Mouse (Mus musculus) cerebellum, adult 9-10 months (tissue): ENCODE data around the gene Txk.
A peak's percentile ranks its signal among the peaks of the same experiment; 100 is the strongest.

Experiments
- DNase-seq: peaks from one replicate; pipeline ENCODE4 v3.0.0; 2022

Txk gene

DNA sequence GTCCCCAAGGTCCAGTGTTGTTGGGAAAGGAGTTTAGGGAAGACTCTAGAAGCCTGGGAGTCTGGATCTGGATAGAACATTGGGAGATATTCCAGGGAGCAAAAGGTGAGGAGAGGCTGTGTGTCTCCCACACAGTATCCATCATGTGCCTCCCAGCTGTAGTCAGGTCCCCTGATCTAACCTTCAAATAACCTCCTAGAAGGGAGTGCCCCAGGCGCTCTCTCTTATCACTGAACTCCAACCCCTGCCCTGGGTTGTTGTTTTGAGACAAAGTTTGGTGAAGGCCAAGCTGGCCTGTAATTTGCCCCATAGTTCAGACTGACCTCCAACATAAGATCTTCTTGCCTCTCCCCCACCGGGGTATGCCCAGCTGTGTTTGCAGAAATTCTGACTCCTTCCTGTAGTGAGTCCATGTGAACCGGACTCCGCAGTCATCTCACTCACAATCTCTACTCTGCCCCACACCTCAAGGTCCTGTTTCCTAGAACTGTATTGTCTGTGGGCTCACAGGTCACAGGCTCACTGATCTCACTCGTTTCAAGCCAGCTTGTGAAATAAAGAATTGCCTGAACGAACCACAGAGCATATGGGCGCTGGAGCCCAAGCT lies 3.8 kb downstream of the Txk start:
- DNase-seq: no peak

DNA sequence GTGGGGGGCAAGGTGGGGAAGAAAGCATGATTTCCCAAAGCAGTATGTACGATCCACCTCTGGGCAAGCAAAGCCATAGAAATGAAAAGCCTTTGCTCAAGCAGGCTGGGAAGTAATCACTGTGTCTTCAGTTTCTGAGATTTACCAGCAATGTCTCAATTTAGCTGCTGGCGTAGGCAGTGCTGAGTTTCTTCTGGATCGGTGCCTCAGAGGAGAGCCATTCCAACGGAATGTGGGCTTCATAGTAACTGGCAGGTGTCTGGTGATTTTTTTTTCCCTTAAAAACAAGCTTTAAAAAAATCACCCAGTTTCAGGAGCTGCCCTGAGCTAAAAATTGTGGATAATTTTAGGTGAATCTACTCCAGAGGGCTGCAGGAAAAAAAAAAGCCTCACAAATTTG lies 5.2 kb downstream of the Txk start:
- DNase-seq: no peak

DNA sequence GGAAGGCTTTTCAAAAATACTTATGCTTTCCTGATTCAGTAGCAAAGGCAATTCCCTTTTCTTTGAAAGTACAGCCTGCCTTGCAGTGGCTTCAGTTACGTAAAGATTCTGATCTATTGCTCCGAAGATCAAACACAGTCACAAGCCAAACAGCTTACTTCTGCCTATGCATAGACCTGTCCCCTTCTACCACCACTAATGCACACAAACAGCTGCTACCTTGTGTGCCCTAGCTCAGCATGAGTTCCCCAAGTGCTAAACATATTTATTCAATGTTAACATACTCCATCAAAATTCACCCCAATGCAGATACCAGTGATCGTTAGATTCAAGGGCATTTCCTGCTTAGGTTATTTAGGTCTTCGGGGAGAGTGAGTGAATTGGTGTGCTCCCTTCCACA lies 6.1 kb downstream of the Txk start:
- DNase-seq: no peak

DNA sequence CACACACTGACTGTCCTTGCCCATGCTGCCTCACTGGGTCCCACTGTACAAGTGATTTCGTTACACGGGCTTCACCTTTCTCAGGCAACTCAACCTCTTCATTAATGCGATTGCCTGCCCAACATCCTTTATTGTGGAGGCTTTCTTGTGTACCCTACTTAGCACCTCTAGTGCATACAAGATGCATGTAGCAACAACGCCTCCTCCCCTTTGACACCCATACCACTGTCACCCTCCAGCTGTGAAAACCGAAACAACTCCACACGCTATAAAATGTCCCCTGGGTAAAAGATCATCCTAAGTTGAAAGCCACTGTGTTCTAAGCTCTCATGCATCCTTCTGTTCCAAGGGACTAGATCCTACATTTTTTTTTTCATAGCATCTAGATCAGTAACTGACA lies 9.5 kb downstream of the Txk start:
- DNase-seq: no peak

DNA sequence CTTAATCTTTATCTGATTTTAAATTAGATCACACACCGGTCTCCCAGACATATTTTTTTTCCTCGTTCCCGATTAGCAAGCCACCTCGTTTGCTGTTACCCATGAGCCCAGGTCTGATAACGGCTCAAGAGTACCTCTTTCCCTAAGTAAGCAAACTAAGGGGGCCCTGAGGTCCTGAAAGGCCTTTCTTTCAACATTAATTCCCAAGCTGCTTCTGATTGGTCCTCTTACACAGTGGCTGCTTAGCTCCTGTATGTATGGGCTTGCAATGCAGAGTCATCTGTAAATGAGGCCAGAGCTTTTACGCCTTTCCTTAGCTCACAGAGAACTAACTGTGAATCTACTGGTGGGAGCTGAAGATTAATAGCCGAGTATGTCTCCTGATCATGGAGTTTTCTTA lies 15.7 kb downstream of the Txk start:
- DNase-seq: no peak

DNA sequence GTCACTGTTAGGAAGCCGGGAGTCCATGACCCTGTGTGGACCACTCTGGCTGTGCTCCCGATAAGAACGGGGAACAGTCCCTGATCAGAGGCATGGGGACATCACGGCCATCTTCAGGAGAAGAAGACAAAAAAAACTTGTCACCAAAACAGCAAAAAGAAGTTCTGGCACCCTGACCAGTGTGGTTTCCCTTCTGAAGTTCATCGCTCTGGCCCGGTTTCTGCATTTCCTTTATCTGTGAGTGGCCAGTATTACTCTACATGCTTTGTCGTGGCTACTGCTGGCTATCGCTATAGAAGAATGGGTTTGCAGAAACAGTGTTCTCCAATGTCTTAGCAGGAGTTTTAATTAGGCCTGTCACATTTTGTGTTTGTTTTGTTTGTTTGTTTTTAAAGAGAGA lies 16.1 kb downstream of the Txk start:
- no peak for DNase-seq

DNA sequence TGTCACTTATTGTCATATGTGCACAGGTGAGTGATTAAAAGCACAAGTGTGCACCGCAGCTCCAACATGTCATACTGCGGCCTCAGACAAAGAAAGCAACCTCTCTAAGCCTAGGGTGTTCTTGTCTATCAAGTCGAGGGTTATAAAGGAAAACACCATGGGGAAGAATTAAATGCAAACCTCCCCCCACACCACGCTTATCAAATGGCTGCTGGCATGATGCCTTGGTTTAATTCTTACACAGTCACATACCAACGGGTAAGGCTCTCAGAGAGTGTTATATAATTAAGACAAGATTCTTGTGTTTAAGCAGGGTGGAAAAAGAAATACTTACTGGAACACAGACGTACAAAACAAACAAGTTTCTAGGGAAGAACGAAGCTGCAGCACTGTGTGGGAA lies 16.8 kb downstream of the Txk start:
- DNase-seq: no peak

DNA sequence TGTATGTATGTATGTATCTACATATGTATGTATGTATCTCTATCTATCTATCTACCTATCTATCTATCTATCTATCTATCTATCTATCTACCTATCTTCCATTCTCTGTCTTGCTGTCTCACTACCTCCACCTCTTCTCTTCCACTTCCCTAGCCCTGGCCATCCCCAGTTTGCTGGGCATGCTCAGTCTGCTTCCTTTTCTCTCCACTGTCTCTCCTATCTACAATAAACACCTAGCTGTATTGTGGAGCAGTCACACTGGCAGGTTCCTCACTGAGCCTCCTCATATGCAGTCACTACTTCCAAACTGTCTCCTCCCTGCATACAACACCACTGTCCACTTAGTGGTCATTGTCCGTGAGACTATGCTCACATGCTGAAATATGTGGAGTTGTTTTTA lies 19.7 kb downstream of the Txk start:
- no peak for DNase-seq

DNA sequence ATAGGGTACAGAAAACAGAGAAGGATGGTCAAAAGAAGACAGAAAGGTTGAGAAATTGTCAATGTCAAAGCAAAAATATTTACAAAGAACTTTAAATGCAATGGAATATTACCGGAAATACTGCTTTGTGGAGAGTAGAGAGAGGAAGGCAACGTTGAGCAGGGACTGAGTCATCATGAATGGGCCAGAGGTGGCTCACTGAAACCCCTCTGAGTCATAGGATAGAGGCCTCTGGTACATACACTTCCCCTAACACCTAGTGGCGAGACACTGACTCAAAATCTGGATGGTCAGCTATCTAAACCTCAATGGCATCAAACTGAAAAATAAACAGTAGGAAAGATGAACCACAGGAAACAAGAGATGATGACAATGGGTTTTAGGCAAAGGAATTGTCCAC lies 27.2 kb downstream of the Txk start:
- no peak for DNase-seq

DNA sequence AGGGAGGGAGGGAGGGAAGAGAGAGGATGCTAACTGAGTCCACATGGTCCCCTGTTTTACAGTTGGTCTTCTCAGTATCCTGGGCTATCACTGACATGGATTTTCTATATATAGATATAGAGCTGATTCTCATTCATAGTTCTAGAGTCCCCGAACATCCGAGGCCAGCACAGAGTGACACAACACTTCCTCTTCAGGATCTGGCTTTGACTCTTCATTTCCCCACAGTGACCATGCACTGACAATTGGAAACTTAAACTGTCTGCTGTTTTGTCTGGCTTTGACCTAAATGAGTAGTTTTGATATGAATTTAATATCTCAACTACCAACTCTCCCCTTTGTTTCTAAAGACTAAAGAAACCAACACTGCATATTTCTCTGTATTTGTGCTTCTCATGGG lies 29.1 kb downstream of the Txk start:
- no peak for DNase-seq

DNA sequence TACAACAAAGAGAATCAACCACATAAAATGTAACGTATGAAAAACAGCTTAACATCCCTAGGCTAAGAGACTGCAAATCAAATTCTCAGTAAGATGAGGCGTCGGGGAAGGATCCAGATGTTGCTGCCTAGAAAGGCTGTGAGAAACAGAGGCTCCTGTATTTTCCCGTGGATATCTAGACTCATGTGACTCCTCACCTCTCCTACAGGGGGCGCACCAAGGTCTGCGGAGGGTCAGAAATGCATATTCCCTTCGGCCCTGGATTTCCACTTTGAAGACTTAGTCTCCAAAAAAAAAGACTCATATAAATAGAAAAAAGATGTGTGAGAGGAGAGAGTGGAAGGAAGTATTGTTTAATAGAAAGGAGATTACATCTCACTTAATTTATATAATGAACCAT lies 32.0 kb downstream of the Txk start:
- DNase-seq: no peak

DNA sequence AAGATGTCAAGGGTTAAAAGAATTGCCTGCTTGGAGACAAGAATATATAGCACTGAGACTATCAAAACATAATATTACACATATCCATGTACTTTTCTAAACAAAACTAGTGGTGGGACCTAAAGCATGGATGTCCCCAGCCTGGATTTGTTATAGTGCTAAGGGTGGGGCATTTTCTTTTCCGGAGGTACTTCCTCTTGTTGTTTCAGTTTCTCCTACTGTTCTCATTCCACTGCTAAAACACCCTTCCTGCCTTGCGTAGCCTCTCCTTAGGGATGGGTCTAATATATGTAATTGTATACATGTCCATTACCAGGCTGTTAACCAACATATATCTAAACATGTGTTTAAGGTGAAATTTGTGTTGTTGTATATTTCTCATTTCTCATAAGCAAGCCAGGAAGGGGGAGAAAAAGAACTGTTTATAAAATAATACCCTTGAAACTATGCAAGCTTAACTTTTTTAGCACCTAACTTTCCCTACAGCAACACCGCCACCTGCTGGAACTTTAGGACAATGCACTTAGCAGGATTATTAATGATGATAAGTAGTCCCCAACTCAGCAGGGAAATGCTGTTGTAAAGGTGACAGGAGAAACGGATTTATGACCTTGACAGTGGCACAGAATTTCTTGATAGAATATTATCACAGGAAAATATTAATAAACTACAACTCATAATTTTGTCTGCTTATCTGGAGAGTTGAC lies 41.9 kb downstream of the Txk start:
- DNase-seq: peak; percentile 41

DNA sequence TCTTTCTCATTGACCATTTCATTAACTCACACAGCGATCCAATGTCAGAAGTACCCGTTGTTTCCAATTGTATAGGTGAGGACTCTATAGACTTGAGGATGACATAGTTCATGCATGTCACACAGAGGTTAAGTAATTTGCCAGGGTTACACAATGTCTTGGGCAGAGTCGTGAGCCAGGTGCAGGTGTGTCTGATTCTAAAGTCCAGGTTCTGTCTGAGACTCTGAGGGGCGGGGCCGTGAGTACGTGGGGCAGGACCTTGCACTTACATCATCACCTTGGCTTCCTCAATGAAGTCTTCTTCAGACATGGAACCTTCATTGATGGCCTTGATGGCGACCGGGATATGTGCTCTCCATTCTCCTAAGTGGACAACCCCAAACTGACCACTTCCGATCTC lies 42.6 kb downstream of the Txk start:
- no peak for DNase-seq

DNA sequence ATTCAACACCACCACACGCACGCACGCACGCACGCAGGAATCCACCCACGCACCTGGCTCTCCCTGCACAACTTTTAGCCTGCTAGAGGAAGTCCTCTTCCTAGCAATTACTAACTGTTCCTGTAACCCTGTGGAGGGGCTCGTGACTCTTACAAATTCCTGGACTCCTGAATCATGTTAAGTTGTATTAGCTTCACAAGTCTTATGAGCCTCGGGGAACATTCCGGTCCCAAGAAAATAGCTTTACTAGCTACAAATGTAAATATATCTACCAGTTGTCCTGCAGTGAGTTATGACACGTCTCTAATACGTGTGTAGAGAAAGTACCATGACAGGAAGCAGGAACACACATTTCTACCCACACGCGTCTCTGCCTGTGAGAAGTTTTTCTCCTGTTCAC lies 43.1 kb downstream of the Txk start:
- DNase-seq: no peak

DNA sequence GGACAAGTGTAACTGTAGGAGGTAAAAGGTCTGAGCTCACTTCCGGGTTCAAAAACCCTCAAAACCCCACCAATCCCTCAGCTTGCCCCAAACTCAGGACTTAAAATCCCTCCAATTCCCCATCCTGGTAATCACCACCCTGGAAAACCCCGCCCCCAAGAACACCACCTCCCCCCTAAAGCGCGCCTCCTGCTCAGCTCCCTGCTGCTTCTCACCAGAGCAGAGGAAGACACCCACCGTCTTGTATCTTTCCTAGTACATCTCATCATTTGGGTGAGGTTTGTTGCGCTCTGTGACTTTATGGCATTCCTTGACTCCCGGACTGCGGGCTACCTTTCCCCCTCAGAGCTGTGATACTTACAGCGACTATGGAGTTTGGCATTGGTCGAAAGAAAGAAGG lies 45.9 kb downstream of the Txk start:
- no peak for DNase-seq

DNA sequence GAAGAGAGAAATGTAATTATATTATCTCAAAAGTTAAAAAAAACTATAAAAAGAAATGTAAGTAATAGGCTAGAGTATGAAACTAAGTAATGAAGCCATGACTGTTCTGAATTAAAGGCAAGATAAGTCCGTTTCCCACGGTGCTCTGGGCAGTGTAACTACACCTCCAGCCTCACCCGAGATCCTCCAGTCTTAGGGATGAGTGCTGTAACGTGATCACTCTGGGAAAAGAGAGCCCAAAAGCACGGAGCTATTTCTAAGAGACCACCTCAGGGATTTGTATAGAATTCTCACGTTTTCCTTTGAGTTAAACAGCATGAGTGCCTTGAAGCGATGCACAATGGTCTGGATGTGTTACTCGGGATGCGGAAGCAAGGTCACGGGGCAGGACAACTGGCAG lies 46.5 kb downstream of the Txk start:
- DNase-seq: no peak

DNA sequence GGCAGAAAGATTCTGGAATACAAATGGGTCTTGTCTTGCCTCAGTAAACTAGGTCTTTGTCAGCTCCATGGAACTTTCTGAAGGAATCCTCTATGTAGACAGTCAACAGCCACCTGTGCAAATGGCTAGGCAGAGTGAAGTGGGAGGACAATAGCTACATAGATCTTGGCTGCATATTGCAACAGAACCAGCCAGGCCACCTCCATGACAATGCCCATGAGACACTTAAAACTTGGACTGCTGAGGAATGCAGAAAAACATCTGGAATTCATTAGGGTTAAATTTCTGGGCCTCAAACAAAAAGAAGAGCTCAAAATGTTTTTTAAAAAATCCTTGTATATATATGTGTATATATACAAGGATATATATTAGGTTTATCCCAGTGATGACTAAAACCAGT lies 50.4 kb downstream of the Txk start:
- no peak for DNase-seq

DNA sequence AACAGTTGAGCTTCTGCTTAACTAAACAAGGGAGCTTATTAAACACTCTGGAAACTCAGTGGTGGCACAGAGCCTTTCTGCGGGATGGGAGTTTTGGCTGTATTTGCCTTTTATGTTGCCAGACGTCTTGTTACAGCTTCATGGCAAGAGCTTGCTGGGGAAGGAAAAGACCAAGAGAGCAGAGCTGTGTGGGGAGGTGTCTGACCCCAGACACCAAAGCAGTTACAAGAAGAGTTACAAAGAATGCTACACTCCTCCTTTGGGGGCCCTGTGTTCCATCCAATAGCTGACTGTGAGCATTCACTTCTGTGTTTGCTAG lies 53.1 kb downstream of the Txk start:
- DNase-seq: no peak

DNA sequence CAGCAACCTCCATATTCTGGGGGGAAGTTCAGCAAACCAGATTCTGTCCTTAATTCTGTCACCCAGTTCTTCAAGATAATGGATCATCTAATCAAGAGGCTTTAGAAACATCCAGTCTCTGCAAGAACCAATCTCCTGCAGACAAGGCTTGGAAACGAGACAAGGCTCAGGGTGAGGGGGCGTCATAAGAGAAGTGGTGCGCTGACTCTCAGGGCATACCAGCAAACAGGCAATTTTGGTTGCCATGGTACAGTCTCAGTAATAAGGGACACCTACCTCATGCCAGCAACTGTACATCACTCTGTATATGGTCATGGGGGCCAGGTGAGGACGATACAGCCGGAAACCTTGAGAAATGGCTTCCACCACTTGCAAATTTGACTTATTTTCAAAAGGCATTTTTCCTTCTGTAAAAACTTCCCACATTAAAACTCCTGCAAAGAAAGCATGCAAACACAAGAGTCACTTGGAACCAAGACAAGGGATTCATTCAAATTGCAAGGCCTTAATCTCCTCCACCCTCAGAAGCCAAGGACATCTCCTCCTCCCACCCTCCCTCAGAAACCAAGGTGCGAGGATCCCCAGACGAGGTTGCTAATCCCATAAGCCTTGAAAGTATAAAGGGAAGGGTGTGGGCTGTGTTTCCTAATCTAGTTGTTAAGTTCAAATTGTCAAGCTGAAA lies 53.6 kb downstream of the Txk start:
- DNase-seq: no peak

DNA sequence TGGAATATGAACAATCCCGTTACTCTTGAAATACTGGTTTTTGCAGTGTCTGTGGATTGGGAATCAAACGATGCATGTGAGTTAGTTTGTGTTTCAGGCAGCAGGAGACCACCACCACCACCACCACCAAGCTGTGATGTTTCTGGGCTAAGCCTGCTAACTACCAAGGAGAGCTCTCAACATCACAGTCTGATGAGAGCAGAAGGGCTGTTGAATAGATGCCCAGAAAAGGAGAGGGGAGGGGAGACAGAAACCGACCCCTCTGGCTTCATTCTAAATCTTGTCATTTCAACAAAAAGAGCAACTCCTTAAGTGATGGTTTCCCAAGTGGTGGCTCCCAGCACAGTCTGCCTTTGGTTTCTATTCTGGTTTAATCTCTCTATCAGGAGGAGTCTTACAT lies 54.2 kb downstream of the Txk start:
- no peak for DNase-seq

DNA sequence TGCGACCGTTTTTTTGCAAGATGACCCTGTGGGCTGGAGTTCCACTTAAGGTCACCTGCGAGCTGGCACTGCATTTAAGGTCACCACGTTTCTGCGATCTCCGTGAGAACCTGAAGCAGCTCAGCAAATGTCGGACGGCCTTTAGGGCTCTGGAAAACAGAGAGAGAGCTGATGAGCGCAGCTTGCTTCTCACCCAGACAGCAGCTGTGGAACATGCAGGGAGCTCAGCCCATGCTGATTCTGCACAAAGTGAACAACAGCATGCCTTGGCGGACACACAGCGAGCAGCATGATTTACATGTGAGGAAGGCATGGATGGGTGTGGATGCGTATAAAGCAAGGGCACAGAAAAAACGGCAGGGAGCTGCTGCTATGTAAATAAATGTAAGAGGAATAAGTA lies 56.1 kb downstream of the Txk start:
- no peak for DNase-seq

DNA sequence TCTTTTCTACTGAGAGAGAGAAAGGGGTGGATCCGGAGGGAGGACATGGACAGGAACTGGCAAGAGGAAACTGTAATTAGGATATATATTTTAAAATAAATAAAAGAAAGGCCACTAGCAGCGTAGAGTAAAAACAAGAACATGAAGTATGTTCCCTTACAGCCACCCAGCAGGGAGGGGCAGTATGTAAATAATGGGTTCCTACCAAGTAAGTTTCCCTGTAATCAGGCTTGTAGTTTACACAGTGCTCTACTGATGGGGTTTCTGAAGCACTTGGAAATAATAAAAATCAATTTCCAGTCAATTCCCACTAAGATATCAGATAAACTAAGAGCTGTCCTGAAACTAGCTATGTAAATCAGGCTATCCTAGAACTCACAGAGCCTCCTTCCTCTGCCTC lies 57.9 kb downstream of the Txk start:
- no peak for DNase-seq

DNA sequence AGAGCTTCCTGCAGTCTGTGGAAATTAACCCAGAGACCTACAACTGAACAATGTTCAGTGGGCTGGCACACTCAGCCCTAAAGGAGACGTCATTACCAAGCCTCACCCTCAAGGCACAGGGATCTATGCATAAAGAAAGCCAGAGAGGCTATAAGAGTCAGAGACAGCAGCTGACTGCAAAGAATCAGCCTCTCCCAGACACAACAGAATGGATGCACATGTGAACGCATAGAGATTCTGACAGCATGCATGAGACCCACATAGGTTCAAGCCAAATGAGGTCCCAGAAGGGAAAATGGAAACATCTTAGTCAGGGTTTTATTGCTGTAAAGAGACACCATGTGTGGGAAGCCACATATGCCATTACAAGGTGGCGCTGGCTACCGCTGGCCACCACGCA lies 62.1 kb downstream of the Txk start:
- DNase-seq: no peak

DNA sequence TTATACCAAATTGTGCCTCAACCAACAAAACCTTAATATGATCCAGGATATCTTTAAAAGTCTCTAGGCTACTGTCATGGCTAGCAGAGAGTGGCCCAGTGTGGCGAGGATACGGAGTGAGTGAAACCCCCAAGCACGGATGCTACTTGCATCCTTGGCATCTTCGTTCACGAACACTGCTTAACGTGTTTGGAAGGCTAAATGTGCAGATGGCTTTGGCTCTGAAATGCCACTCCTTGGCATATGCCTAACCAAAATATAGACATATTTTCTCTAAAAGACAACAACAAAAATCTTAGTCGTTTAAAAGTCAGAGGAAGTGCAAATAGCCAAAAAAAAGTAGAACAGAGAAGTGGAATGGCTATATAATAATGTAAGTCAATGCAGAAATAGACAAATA lies 63.0 kb downstream of the Txk start:
- no peak for DNase-seq

DNA sequence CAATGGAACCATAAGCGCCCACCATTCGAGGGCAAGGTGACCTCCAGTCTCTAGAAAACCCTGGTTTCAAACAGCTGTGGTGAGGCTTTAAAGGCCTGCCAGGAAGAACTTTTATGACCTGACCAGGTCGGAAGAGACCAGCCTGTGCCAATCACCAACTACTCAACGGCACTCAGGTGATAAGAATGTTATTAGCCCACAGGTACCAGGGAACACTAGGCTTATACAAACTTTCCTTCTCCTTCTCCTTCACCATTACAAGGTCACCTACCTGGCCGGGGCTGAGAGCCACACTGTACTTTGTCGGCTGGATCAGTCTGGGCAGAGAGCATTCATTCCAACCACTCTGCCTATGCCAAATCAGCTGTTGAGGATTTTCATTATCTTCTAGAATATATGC lies 71.1 kb downstream of the Txk start:
- no peak for DNase-seq
